Mouse (Mus musculus): Measurements from ENCODE around the gene Gm11639. TPM values are rescaled to one million over a fixed set of nuclear protein-coding genes. Genes with fewer than 3 reads are reported as not detected.

Gm11639 gene
- total RNA-seq (2021), result 1 to 10 TPM in 1 of 2 experiments, under 1 TPM in 1; 0.80 to 1.1 TPM

- DNase-seq (ENCODE audit: low spot score in 2 of 2), result no peak
- intact Hi-C loops (cut with DNase I), result no loop called here
These were observed at the start of gene Gm11639 for GRCm38 (mm10) chr11:104685548-104685947. Gene Gm11639, plus strand, starts transcription at chr11:104685707.

- no peak for DNase-seq (ENCODE audit: low spot score in 2 of 2)
- intact Hi-C loops (cut with DNase I), result no loop called here
These were observed 48.5 kb upstream of the Gm11639 start for GRCm38 (mm10) chr11:104637010-104637409.

- intact Hi-C loops (cut with DNase I), result no loop called here
- DNase-seq (ENCODE audit: low spot score in 2 of 2), result no peak
These were observed 47.5 kb upstream of the Gm11639 start for GRCm38 (mm10) chr11:104638006-104638405.

- no peak for DNase-seq (ENCODE audit: low spot score in 2 of 2)
- intact Hi-C loops (cut with DNase I), result no loop called here
These were observed 46.6 kb upstream of the Gm11639 start for GRCm38 (mm10) chr11:104638906-104639305.

GRCm38 (mm10) chr11:104639634-104640033, 45.9 kb upstream of the Gm11639 start:
- DNase-seq (ENCODE audit: low spot score in 2 of 2), result no peak

GRCm38 (mm10) chr11:104640894-104641293, 44.6 kb upstream of the Gm11639 start:
- DNase-seq (ENCODE audit: low spot score in 2 of 2), result no peak
- intact Hi-C loops (cut with DNase I), result no loop called here

More at GRCm38 (mm10) chr11:104639634-104640033, 45.9 kb upstream of the Gm11639 start:
- intact Hi-C loops (cut with DNase I), result no loop called here

- DNase-seq (ENCODE audit: low spot score in 2 of 2), result no peak
- intact Hi-C loops (cut with DNase I), result no loop called here
These were observed 42.3 kb upstream of the Gm11639 start for GRCm38 (mm10) chr11:104643236-104643635.

- intact Hi-C loops (cut with DNase I), result no loop called here
- no peak for DNase-seq (ENCODE audit: low spot score in 2 of 2)
These were observed 40.1 kb upstream of the Gm11639 start for GRCm38 (mm10) chr11:104645402-104645801.

GRCm38 (mm10) chr11:104646173-104646572, 39.3 kb upstream of the Gm11639 start:
- intact Hi-C loops (cut with DNase I), result no loop called here
- no peak for DNase-seq (ENCODE audit: low spot score in 2 of 2)

GRCm38 (mm10) chr11:104646611-104647010, 38.9 kb upstream of the Gm11639 start:
- intact Hi-C loops (cut with DNase I), result no loop called here
- no peak for DNase-seq (ENCODE audit: low spot score in 2 of 2)

GRCm38 (mm10) chr11:104647188-104647867, 38.2 kb upstream of the Gm11639 start:
- no peak for DNase-seq (ENCODE audit: low spot score in 2 of 2)
- intact Hi-C loops (cut with DNase I), result no loop called here

- no peak for DNase-seq (ENCODE audit: low spot score in 2 of 2)
- intact Hi-C loops (cut with DNase I), result no loop called here
These were observed 36.9 kb upstream of the Gm11639 start for GRCm38 (mm10) chr11:104648571-104648970.

- intact Hi-C loops (cut with DNase I), result no loop called here
- no peak for DNase-seq (ENCODE audit: low spot score in 2 of 2)
These were observed 24.9 kb upstream of the Gm11639 start for GRCm38 (mm10) chr11:104660599-104660998.

- intact Hi-C loops (cut with DNase I), result no loop called here
- no peak for DNase-seq (ENCODE audit: low spot score in 2 of 2)
These were observed 24.4 kb upstream of the Gm11639 start for GRCm38 (mm10) chr11:104661106-104661505.

- intact Hi-C loops (cut with DNase I), result no loop called here
- DNase-seq (ENCODE audit: low spot score in 2 of 2), result peak; percentile 16 to 46
These were observed 23.8 kb upstream of the Gm11639 start for GRCm38 (mm10) chr11:104661531-104662205.

- DNase-seq (ENCODE audit: low spot score in 2 of 2), result no peak
- intact Hi-C loops (cut with DNase I), result no loop called here
These were observed 22.9 kb upstream of the Gm11639 start for GRCm38 (mm10) chr11:104662573-104662972.

GRCm38 (mm10) chr11:104663241-104663877, 22.1 kb upstream of the Gm11639 start:
- no peak for DNase-seq (ENCODE audit: low spot score in 2 of 2)
- intact Hi-C loops (cut with DNase I), result no loop called here

GRCm38 (mm10) chr11:104663878-104664261, 21.6 kb upstream of the Gm11639 start:
- intact Hi-C loops (cut with DNase I), result no loop called here
- DNase-seq (ENCODE audit: low spot score in 2 of 2), result no peak

- DNase-seq (ENCODE audit: low spot score in 2 of 2), result no peak
- intact Hi-C loops (cut with DNase I), result no loop called here
These were observed 21.1 kb upstream of the Gm11639 start for GRCm38 (mm10) chr11:104664441-104664840.

GRCm38 (mm10) chr11:104667399-104667798, 18.1 kb upstream of the Gm11639 start:
- no peak for DNase-seq (ENCODE audit: low spot score in 2 of 2)
- intact Hi-C loops (cut with DNase I), result no loop called here

GRCm38 (mm10) chr11:104673412-104673811, 12.1 kb upstream of the Gm11639 start:
- intact Hi-C loops (cut with DNase I), result no loop called here
- no peak for DNase-seq (ENCODE audit: low spot score in 2 of 2)
